Mouse (Mus musculus): ENCODE measurements around the gene Zc3hav1.

GRCm38 (mm10) chr6:38348811-38349453, 5.5 kb downstream of the Zc3hav1 start:
- TF ChIP-seq CTCF (IDR thresholded peaks at IDR 0.05; ENCODE audit: low read depth, low read length): no peak
- no peak for TF ChIP-seq POLR2A (IDR thresholded peaks at IDR 0.05; ENCODE audit: borderline replicate concordance, low read depth, low read length)

All from bone marrow macrophage, adult 2 months (primary cell).